10 mouse cellular contexts compared by ENCODE assay signal in the genomic region with DNA sequence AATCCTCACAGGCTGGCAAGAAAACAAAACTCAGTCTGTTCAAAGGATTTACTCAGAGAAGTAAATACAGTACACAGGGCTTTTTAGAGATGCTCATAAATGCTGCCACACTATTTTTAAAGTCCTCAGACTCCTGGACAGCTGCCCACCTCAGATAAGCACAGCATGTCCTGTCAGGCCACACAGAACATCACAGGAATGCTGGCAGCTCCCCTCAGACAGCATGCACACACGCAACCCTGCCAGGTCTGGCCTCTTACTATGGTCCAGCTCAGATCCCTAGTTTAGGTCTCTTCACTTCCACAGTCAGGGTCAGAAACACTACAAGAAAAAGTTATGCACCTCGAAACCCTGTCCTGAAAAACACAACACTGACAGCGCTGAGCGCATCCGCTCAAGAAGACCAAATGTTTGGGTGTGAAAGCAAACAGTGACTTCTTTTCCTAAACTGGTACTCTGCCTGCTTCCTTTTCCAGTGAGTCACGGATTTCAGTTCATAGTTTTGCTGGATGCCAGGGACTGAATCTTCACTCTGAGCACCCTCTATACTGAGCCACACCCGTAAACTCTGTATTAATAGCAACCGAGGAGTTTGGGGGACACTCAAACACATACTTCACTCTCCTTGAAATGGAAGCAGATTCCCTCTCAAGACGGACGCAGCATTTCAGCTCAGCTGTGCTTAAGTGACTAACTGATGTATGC.
DNase-seq lines count a peak whose midpoint lies in the region; ATAC-seq and TF ChIP-seq lines count a peak whose summit lies in the region.
"Had no signal": no experiment of that assay in that cellular context is flagged by ENCODE, and none has a peak within 500 bp of the region (broad histone marks: within the 10 kb centered on the region; RNA-seq: fewer than 3 reads in every experiment).

No protein-coding gene starts in this region.

- H3K4me3 ChIP-seq in kidney, embryonic 15.5 days (replicated peaks), result no peak overlapping the region
- H3K4me3 ChIP-seq in forebrain, embryonic 12.5 days (replicated peaks), result no peak overlapping the region
- H3K4me3 ChIP-seq in neural tube, embryonic 15.5 days (replicated peaks), result no peak overlapping the region
- no peak overlapping the region for H3K4me3 ChIP-seq in thymus, adult 2 months (ENCODE audit: control insufficient read depth, insufficient read depth, low read length)
- H3K4me3 ChIP-seq: embryonic facial prominence, embryonic 13.5 days; limb, embryonic 13.5 days had no signal

- H3K9me3 ChIP-seq in kidney, embryonic 15.5 days (replicated peaks), result peaks cover 16% of the 10 kb centered on the region
- H3K9me3 ChIP-seq in forebrain, embryonic 12.5 days, result no peaks in the 10 kb centered on the region
- no peaks in the 10 kb centered on the region for H3K9me3 ChIP-seq in neural tube, embryonic 15.5 days (replicated peaks)

- no peak overlapping the region for H3K9ac ChIP-seq in kidney, embryonic 15.5 days
- no peak overlapping the region for H3K9ac ChIP-seq in forebrain, embryonic 12.5 days
- H3K9ac ChIP-seq in neural tube, embryonic 15.5 days (replicated peaks), result no peak overlapping the region
- H3K9ac ChIP-seq: embryonic facial prominence, embryonic 13.5 days; limb, embryonic 13.5 days had no signal

- no peak for DNase-seq in kidney, adult 8-10 months
- peak; percentile 57 for DNase-seq in cerebellum, adult 11 months
- peak; percentile 78 to 87 for DNase-seq in heart, adult 9 months (ENCODE audit: low spot score in 2 of 2)
- peak; percentile 82 for DNase-seq in lung, postnatal 14 days
- DNase-seq in thymus, adult 2 months, result no peak

- peaks cover 29% of the 10 kb centered on the region for H3K36me3 ChIP-seq in kidney, embryonic 15.5 days
- H3K36me3 ChIP-seq in forebrain, embryonic 12.5 days (replicated peaks), result no peaks in the 10 kb centered on the region
- no peaks in the 10 kb centered on the region for H3K36me3 ChIP-seq in neural tube, embryonic 15.5 days
- no peaks in the 10 kb centered on the region for H3K36me3 ChIP-seq in thymus, adult 2 months (ENCODE audit: control insufficient read depth, insufficient read depth, low read length)

- no peak for ATAC-seq in kidney, embryonic 15.5 days (replicated peaks; ENCODE audit: low FRiP score)
- no peak for ATAC-seq in forebrain, embryonic 12.5 days (ENCODE audit: low FRiP score)
- ATAC-seq in neural tube, embryonic 15.5 days (ENCODE audit: low FRiP score), result no peak

- WGBS in kidney, embryonic 15.5 days, result 69% methylated on average over 10 of the region's 10 CpGs
- WGBS in forebrain, embryonic 12.5 days, result 83% methylated on average over 10 of the region's 10 CpGs
- 85% methylated on average over 10 of the region's 10 CpGs for WGBS in neural tube, embryonic 15.5 days
- WGBS in thymus, adult 2 months, result 94% methylated on average over 10 of the region's 10 CpGs

- H3K4me2 ChIP-seq in kidney, embryonic 15.5 days, result no peak overlapping the region
- H3K4me2 ChIP-seq in forebrain, embryonic 12.5 days, result no peak overlapping the region
- no peak overlapping the region for H3K4me2 ChIP-seq in neural tube, embryonic 15.5 days
- H3K4me2 ChIP-seq: embryonic facial prominence, embryonic 13.5 days; limb, embryonic 13.5 days had no signal

- TF ChIP-seq CTCF in thymus, adult 2 months (IDR thresholded peaks at IDR 0.05; ENCODE audit: borderline replicate concordance, control insufficient read depth, extremely low read depth, insufficient read depth, low read length, poor library complexity), result no peak

- no peak for TF ChIP-seq POLR2A in thymus, adult 2 months (IDR thresholded peaks at IDR 0.05; ENCODE audit: control insufficient read depth, extremely low read depth, insufficient read depth, low read length, poor library complexity)

- peak overlapping the region; percentile 2; the same call in 1 of the 2 replicates for H3K27ac ChIP-seq in kidney, embryonic 15.5 days
- no peak overlapping the region for H3K27ac ChIP-seq in forebrain, embryonic 12.5 days
- H3K27ac ChIP-seq in neural tube, embryonic 15.5 days (replicated peaks), result no peak overlapping the region
- H3K27ac ChIP-seq in thymus, adult 2 months (ENCODE audit: control insufficient read depth, insufficient read depth, low read length), result no peak overlapping the region
- H3K27ac ChIP-seq: embryonic facial prominence, embryonic 13.5 days; limb, embryonic 13.5 days had no signal

- no peaks in the 10 kb centered on the region for H3K27me3 ChIP-seq in kidney, embryonic 15.5 days
- H3K27me3 ChIP-seq in forebrain, embryonic 12.5 days, result no peaks in the 10 kb centered on the region
- no peaks in the 10 kb centered on the region for H3K27me3 ChIP-seq in neural tube, embryonic 15.5 days (replicated peaks)
- no peaks in the 10 kb centered on the region for H3K27me3 ChIP-seq in thymus, adult 2 months (ENCODE audit: control insufficient read depth, insufficient read depth, low read length)
- H3K27me3 ChIP-seq: embryonic facial prominence, embryonic 13.5 days; limb, embryonic 13.5 days had no signal

- H3K4me1 ChIP-seq in kidney, embryonic 15.5 days, result peaks cover 18% of the 10 kb centered on the region
- H3K4me1 ChIP-seq in forebrain, embryonic 12.5 days, result no peaks in the 10 kb centered on the region
- H3K4me1 ChIP-seq in neural tube, embryonic 15.5 days, result 0 out of 2 replicates have a peak, but pooled peaks cover 6% of the 10 kb centered on the region
- no peaks in the 10 kb centered on the region for H3K4me1 ChIP-seq in thymus, adult 2 months (replicated peaks; ENCODE audit: control insufficient read depth, insufficient read depth, low read length)
- H3K4me1 ChIP-seq: embryonic facial prominence, embryonic 13.5 days had no signal

Comparison
In these comparisons a context has a peak if more than half of its experiments do, and no peak if none do; other contexts are left out.
1. DNase-seq: peak in cerebellum, adult 11 months (single experiment), heart, adult 9 months (2 of 2) and lung, postnatal 14 days (single experiment); none in kidney, adult 8-10 months (0 of 2) and thymus, adult 2 months (single experiment).